Mouse (Mus musculus): ENCODE data around the gene Nucb1.

The Nucb1 gene

DNA sequence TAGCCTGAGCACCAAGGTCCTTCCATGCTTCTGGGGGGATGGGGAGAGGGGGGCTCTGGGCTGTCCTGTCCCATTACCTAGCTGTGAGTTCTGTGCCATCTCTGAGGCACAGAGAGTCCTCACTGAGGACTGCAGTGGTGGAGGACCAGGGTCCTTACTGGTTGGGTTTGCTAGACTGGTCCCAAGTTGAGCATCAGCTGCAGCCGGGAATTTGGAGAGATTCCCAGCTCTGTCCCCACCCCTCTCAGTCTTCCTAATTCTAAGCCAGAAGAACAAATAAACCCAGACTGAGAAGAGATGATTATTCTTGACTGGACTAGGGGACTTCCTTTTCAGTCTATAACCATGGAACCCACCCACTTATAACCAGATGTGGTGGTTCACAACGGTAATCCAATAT is 20.4 kb upstream of the Nucb1 start:
- TF ChIP-seq GATA4 (IDR thresholded peaks at IDR 0.05; ENCODE audit: insufficient replicate concordance, low read length), result no peak

DNA sequence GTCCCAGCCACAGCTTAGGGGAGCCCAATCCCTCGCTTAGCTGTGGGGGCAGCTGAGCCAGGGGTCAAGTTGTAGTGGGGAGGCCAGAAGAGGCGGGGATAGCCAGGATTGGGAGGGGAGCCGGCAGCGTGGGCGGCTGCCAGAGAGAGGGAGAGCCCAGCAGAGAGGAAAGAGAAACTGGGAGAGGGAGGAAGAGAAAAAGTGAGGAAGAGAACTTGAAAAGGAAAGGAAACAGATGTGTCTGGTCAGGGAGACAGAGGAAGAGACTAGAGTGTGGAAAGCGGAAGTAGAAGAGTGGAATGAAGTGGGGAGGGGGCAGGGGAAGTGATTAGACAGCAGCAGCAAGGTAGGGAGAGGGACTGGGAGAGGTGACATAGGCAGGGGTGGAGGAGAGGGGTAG is 19.3 kb upstream of the Nucb1 start:
- no peak for TF ChIP-seq GATA4 (IDR thresholded peaks at IDR 0.05; ENCODE audit: insufficient replicate concordance, low read length)

DNA sequence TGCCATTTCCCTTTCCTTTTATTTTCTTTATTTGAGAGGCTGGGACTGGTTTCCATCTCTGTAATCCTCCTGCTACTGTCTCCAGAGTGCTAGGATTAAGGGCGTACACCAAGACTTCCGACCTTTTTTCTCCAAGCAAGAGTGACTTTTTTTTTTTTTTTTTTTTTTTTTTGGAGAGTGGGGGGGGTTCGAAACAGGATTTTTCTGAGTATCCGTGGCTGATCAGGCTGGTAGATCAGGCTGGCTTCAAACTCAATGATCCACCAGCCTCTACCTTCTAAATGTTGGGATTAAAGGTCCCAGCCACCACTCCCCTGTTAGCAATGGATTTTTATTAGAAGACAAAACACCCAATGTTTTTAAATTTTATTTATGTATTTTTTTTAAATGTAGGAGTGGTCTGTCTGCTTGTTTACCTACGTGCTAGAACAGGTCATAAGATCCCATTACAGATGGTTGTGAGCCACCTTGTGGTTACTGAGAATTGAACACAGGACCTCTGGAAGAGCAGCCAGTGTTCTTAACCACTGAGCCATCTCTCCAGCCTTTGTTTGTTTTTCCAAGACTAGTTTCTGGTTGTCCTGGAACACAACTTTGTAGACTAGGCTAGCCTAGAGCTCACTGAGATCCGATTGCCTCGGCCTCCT is 16.4 kb upstream of the Nucb1 start:
- TF ChIP-seq GATA4 (IDR thresholded peaks at IDR 0.05; ENCODE audit: insufficient replicate concordance, low read length), result no peak

DNA sequence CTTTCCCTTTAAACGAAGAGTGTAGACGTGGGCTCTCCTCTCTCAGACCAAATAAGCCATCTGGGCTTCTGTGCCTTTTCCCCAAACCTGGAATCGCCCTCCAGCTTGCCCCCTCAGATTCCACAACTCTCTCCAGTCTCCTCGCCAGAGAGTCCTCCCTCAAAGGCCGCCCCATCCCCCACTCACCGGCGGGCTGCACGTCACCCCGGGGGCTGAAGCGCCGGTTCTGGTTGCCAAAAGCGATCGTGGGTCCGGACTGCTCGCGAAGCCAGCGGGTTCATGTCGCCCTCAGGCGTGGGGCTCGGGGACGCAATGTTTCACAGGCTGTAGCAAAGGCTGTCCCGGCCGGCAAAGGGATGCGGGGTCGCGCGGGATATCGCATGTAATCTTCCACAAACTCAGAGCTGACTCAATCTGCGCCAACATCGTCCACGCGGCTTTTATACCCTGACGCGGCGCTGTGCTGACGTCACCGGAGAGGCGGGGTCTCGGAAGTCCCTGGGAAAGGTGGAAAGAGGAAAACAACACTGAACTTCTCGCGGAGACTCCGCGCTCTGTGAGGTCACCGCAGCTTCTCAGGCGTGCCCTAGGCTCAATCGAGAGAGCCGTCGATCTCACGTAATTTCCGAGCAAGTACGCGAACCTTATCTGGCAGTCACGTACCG is 15.7 kb upstream of the Nucb1 start, which contains the start of the genes Ppp1r15a and Plekha4:
Gene Ppp1r15a (minus strand): TSS at position 460 of the 665 bp plus-strand sequence.
Gene Plekha4 (plus strand): TSS at position 522 of the 665 bp plus-strand sequence.
- peak; percentile 88; the same call in 1 of the 2 replicates for TF ChIP-seq GATA4 (IDR thresholded peaks at IDR 0.05; ENCODE audit: insufficient replicate concordance, low read length)

DNA sequence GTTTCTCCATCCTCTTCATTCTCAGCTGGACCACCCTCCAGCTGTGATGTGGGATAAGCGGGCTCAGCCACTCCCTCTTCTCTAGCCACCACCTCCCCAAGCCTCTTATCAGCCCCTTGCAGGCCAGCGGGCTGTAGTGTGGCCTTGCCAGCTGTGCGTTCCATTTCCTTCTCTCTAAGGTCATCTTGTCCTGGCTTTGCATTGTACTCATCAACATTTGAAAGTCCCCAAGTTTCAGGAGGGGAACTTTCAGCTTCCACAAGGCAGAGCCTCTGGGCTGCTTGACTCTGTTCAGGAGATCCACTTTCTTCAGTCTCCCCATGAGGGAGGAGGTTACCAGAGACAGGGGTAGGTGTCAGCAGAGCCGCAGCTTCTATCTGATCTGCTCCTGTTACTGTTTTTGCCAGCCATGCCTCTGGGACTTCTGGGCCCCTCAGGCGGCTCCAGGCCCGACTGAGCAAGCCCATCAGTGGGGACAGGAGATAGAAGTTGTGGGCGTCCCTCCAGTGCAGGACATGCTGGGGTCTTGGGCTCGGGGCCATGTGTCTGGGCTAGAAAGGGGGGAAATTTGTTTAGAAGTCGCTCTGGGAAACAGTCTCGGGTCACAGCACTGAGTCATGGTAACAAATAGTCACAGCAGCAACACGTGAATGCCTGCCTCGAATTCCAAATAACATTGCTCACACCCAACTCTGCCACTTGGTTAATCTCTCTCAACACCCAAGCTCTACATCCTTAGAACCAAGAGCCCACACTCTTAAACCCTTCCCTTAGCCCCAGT is 14.8 kb upstream of the Nucb1 start:
- TF ChIP-seq GATA4 (IDR thresholded peaks at IDR 0.05; ENCODE audit: insufficient replicate concordance, low read length), result peak; percentile 57; the same call in 1 of the 2 replicates

DNA sequence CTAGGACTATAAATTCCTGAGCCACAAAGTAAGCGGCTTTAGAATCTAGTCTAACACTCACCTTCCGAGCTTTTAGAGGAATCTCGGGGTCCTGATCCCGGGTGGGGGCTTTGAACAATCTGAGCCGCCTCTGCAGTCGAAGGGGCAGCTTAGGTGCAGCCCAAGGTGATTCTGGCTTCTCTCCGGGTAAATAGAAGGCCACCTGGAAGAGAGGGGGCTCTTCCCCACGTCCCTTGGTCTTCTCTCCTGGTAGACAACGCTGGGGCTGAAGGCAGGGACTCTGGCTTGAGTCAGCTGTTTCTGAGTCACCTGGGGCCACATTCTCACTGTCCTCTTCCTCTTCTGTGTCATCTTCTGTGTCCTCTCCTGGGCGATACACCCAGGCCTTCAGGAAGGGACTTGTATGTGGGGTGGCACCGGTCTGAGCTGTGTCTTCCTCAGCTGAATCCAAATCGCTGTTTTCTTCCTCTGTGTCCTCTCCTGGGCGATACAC is 13.5 kb upstream of the Nucb1 start:
- TF ChIP-seq GATA4 (IDR thresholded peaks at IDR 0.05; ENCODE audit: insufficient replicate concordance, low read length), result no peak

DNA sequence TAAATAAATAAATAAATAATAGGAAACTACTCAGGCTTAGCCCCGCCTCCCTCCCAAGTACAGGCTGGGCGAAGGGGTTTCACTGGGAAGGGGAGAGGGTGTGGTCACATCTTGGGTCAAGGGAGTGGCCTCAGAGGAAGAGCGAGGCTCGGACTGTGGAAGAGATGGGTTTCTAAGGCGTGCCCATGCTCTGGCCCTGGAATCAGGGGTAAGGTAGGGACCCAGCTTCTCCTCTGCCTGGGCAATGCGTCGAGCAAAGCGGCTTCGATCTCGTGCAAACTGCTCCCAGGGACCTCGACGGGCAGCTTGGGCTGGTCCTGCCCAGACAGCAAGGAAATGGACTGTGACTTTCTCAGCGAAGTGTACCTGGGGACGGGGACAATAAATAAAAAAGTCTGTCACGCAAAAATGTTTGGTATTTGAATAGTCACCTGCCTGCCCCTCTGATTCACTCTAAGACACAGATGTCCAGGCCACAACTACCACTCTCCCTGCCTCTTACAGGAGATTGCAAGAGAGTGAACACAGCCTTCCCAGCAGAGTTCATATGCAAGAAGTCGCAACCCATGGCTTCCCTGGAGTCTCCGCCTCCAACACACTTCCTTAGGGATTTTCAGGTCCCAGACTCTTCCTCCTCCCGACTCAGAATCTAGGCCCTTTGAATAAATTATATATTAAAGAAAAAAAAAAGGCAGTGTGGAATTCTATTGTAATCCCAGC is 12.9 kb upstream of the Nucb1 start:
- no peak for TF ChIP-seq GATA4 (IDR thresholded peaks at IDR 0.05; ENCODE audit: insufficient replicate concordance, low read length)

DNA sequence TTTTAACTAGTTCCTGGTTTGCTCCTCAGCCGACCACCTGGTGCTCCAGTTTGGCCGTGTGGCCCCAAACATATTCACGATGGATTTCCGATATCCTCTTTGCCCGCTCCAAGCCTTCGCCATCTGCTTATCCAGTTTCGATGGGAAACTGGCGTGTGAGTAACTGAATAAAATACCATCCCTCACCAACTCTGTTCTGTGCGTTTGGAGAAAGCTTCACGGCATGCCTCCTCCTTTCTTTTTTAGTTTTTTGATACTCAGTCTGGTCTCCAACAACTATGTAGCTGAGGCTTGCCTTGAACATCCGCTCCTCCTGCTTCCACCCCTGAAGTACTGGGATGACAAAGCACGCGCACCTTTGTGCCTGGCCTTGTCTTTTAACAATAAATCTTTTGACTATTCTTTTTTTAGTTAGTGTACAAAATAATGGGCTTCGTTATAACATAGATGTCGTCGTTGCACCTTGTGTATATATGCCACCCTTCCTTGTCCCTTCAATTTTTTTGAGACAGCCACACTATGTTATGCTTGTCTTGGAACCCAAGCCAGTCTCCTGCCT is 12.1 kb upstream of the Nucb1 start:
- no peak for TF ChIP-seq GATA4 (IDR thresholded peaks at IDR 0.05; ENCODE audit: insufficient replicate concordance, low read length)

DNA sequence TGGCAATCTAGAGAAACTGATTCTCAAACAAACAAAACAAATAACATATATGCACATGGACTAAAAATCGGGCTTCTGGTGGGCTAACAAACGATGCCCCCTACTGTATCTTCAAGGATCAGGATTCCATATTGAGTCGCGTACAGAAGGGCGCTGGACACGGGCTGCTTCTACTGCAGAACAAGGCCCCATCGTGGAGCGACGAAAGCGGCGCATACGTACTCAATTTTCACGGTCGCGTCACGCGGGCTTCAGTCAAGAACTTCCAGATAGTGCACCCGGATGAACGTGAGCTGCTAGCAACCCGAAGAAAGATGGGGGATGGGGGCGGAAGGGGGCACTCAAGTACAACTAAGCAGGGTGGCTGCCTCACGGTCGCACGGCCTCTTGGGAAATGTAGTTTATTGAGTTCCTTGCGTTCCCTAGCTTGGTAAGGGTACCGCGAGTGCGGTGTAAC is 11.6 kb upstream of the Nucb1 start:
- TF ChIP-seq GATA4 (IDR thresholded peaks at IDR 0.05; ENCODE audit: insufficient replicate concordance, low read length), result peak; percentile 54; the same call in 1 of the 2 replicates

DNA sequence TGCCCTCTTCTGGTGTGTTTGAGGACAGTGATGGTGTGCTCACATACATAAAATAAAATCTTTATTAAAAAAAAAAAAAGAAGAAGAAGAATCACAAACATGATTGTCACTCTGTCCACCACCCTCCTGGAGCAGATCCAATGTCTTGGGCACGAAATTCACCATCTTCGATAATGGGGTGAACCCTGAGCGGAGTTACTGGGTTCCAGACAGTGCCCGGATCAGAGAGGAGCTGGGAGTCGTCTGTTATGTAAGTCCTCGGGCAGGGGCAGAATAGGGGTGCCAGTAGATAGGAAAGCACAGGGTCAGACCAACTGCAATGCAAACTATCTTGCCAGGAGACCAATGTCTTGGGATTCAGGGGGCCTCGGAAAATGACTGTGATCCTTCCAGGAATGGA is 10.4 kb upstream of the Nucb1 start:
- no peak for TF ChIP-seq GATA4 (IDR thresholded peaks at IDR 0.05; ENCODE audit: insufficient replicate concordance, low read length)

DNA sequence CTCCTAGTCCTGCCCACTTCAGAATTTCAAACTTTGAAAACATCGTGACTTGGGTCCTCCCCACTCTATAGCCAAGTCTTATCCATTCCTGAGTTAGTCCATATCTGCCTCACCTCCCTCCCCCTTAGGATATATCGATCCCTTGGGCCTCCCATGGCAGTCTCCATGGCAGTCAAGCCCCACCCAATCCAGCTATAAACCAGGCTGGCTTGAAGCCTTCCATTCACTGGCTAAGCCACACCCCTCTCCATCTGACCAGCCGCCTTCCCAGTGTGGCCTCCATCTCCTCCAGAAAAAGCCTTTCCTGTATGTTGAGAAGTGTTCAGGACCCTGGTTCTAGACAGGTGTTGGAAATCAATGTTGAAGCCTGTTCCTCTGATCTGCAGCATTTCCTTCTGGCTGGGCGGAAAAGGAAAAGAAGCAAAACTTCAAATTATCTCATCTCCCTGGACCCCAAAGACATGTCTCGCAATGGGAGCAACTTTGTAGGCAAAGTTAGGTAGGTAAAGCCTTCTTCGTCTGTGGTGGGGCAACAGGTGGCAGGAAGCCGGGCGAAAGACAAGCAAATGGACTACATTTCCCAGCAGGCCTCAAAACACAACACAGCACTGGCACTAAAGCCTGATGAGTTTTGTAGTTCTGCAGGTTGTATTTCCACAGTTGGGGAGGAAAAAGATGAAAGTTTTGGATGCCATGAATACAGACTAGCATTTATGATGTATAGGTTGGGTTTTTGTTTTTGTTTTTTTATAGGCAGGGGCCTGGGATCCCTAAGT is 9.3 kb upstream of the Nucb1 start:
- no peak for TF ChIP-seq GATA4 (IDR thresholded peaks at IDR 0.05; ENCODE audit: insufficient replicate concordance, low read length)

DNA sequence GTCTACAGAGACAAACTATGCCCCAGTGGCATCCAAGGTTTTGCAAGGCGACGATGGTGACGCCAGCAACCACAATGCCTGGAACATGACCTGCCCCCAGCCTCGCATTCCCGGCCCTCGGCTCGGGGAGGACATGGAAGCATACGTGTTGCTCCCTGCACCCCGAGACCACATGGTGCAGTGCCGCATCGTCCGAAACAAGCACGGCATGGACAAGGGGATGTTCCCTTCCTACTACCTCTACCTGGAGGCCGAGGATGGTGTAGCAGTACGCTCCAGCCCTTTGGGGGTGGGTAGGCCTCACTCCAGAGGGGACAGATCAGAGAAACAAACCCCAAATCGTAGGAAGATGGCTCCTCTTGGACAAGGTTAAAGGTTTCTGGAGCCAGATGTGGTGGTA is 8.4 kb upstream of the Nucb1 start:
- TF ChIP-seq GATA4 (IDR thresholded peaks at IDR 0.05; ENCODE audit: insufficient replicate concordance, low read length), result no peak

DNA sequence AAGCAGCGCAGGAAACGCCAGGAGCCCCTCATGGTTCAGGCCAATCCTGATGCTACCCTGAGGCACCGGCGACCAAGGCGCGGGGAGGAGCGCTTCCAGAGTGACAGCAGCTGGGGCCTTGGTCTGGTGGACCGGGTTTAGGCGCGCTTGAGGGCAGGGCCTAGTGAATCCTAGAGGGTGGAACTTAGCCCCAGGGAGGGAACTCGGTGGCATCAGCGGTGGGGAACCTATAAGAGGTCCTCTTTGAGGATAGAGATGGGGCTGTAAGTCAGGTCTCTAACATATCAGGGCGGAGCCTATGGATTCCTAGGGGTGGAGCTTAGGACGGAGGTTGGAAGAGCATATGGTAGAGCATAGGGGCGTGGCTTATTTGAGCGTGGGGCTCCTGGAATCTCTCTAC is 5.2 kb upstream of the Nucb1 start:
- TF ChIP-seq GATA4 (IDR thresholded peaks at IDR 0.05; ENCODE audit: insufficient replicate concordance, low read length), result no peak

DNA sequence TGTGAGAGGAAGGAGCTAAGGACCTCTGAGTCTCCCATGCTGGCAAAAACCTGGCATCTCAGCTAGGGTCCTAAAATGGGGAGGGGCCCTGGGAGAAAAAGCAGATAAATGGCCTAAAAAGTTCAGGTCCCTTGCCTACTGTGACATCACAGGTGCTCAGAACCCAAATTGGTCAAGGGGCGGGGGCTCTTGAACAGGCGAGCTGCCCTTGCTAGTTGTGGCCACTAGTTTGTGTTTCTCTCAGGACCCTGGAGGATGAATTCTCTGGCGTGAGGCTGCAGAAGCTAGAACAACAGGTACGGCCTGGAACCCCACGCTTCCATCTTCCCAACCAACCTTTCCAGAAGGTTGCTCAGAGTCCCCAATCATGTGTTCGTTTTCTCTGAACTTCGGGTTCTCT is 4.2 kb upstream of the Nucb1 start:
- TF ChIP-seq GATA4 (IDR thresholded peaks at IDR 0.05; ENCODE audit: insufficient replicate concordance, low read length), result no peak

All from liver, adult (tissue).